Mouse (Mus musculus): ENCODE data around the gene Mplkip. TPM values are rescaled to one million over a fixed set of nuclear protein-coding genes. Genes with fewer than 3 reads are reported as not detected.

Gene Mplkip
- polyA plus RNA-seq, 1 experiment, result 71.8 TPM

GRCm38 (mm10) chr13:17693816-17694215, 1.2 kb upstream of the Mplkip start:
- H3K4me1 ChIP-seq (ENCODE audit: control insufficient read depth, insufficient read depth, low read length), result peaks cover 4% of the 10 kb centered on the region
- peaks cover 4% of the 10 kb centered on the region for H3K36me3 ChIP-seq (ENCODE audit: control insufficient read depth, insufficient read depth, low read length, poor library complexity, severe bottlenecking)
- no peak overlapping the region; the same call in 1 of the 2 replicates for H3K4me3 ChIP-seq (ENCODE audit: low read depth, low read length)
- TF ChIP-seq EP300 (IDR thresholded peaks at IDR 0.05; ENCODE audit: insufficient read depth, low read depth, low read length) (no peak), CTCF (IDR thresholded peaks at IDR 0.05; ENCODE audit: low read depth, low read length) (no peak), POLR2A (IDR thresholded peaks at IDR 0.05; ENCODE audit: insufficient read depth, low read length) (no peak)
- no peaks in the 10 kb centered on the region for H3K27me3 ChIP-seq (ENCODE audit: control insufficient read depth, insufficient read depth, low read length, poor library complexity, severe bottlenecking)
- H3K9me3 ChIP-seq (replicated peaks; ENCODE audit: control insufficient read depth, insufficient read depth, low read length, poor library complexity, severe bottlenecking), result no peaks in the 10 kb centered on the region
- peak overlapping the region; percentile 98 for H3K9ac ChIP-seq (ENCODE audit: low read depth, poor library complexity, severe bottlenecking)
- H3K27ac ChIP-seq (ENCODE audit: insufficient read depth, low read length), result no peak overlapping the region

GRCm38 (mm10) chr13:17694414-17694813, 578 bp upstream of the Mplkip start:
- Histone ChIP-seq H3K27ac (ENCODE audit: insufficient read depth, low read length) (peak overlapping the region; percentile 85), H3K36me3 (ENCODE audit: control insufficient read depth, insufficient read depth, low read length, poor library complexity, severe bottlenecking) (peaks cover 4% of the 10 kb centered on the region), H3K27me3 (ENCODE audit: control insufficient read depth, insufficient read depth, low read length, poor library complexity, severe bottlenecking) (no peaks in the 10 kb centered on the region), H3K4me1 (ENCODE audit: control insufficient read depth, insufficient read depth, low read length) (peaks cover 4% of the 10 kb centered on the region), H3K9me3 (replicated peaks; ENCODE audit: control insufficient read depth, insufficient read depth, low read length, poor library complexity, severe bottlenecking) (no peaks in the 10 kb centered on the region), H3K9ac (ENCODE audit: low read depth, poor library complexity, severe bottlenecking) (peak overlapping the region; percentile 98), H3K4me3 (ENCODE audit: low read depth, low read length) (peak overlapping the region; percentile 92)
- TF ChIP-seq POLR2A (IDR thresholded peaks at IDR 0.05; ENCODE audit: insufficient read depth, low read length) (peak; percentile 29), CTCF (IDR thresholded peaks at IDR 0.05; ENCODE audit: low read depth, low read length) (no peak)

- Histone ChIP-seq H3K9me3 (replicated peaks; ENCODE audit: control insufficient read depth, insufficient read depth, low read length, poor library complexity, severe bottlenecking) (no peaks in the 10 kb centered on the region), H3K27ac (ENCODE audit: insufficient read depth, low read length) (peak overlapping the region; percentile 77)
- no peak for TF ChIP-seq POLR2A (IDR thresholded peaks at IDR 0.05; ENCODE audit: insufficient read depth, low read length)
- no peak for TF ChIP-seq CTCF (IDR thresholded peaks at IDR 0.05; ENCODE audit: low read depth, low read length)
- TF ChIP-seq EP300 (IDR thresholded peaks at IDR 0.05; ENCODE audit: insufficient read depth, low read depth, low read length), result no peak
These were observed 1.0 kb downstream of the Mplkip start for GRCm38 (mm10) chr13:17695898-17696580.

GRCm38 (mm10) chr13:17700090-17700715, 5.2 kb downstream of the Mplkip start:
- no peak overlapping the region for H3K9ac ChIP-seq (ENCODE audit: low read depth, poor library complexity, severe bottlenecking)
- no peaks in the 10 kb centered on the region for H3K27me3 ChIP-seq (ENCODE audit: control insufficient read depth, insufficient read depth, low read length, poor library complexity, severe bottlenecking)
- H3K4me1 ChIP-seq (ENCODE audit: control insufficient read depth, insufficient read depth, low read length), result peaks cover 1% of the 10 kb centered on the region
- no peaks in the 10 kb centered on the region for H3K9me3 ChIP-seq (replicated peaks; ENCODE audit: control insufficient read depth, insufficient read depth, low read length, poor library complexity, severe bottlenecking)
- H3K27ac ChIP-seq (ENCODE audit: insufficient read depth, low read length), result no peak overlapping the region
- no peak overlapping the region for H3K4me3 ChIP-seq (ENCODE audit: low read depth, low read length)
- TF ChIP-seq CTCF (IDR thresholded peaks at IDR 0.05; ENCODE audit: low read depth, low read length) (no peak), POLR2A (IDR thresholded peaks at IDR 0.05; ENCODE audit: insufficient read depth, low read length) (no peak), EP300 (IDR thresholded peaks at IDR 0.05; ENCODE audit: insufficient read depth, low read depth, low read length) (0 out of 2 replicates have a peak, but pooled peaks have one; percentile 48)
- peaks cover 4% of the 10 kb centered on the region for H3K36me3 ChIP-seq (ENCODE audit: control insufficient read depth, insufficient read depth, low read length, poor library complexity, severe bottlenecking)

More at GRCm38 (mm10) chr13:17695898-17696580, 1.0 kb downstream of the Mplkip start:
- Histone ChIP-seq H3K36me3 (ENCODE audit: control insufficient read depth, insufficient read depth, low read length, poor library complexity, severe bottlenecking) (peaks cover 4% of the 10 kb centered on the region), H3K4me1 (ENCODE audit: control insufficient read depth, insufficient read depth, low read length) (peaks cover 4% of the 10 kb centered on the region), H3K4me3 (ENCODE audit: low read depth, low read length) (peak overlapping the region; percentile 94), H3K9ac (ENCODE audit: low read depth, poor library complexity, severe bottlenecking) (peak overlapping the region; percentile 93), H3K27me3 (ENCODE audit: control insufficient read depth, insufficient read depth, low read length, poor library complexity, severe bottlenecking) (no peaks in the 10 kb centered on the region)

GRCm38 (mm10) chr13:17701322-17701721, 6.3 kb downstream of the Mplkip start:
- H3K27me3 ChIP-seq (ENCODE audit: control insufficient read depth, insufficient read depth, low read length, poor library complexity, severe bottlenecking), result no peaks in the 10 kb centered on the region
- no peaks in the 10 kb centered on the region for H3K9me3 ChIP-seq (replicated peaks; ENCODE audit: control insufficient read depth, insufficient read depth, low read length, poor library complexity, severe bottlenecking)
- TF ChIP-seq POLR2A (IDR thresholded peaks at IDR 0.05; ENCODE audit: insufficient read depth, low read length) (no peak), EP300 (IDR thresholded peaks at IDR 0.05; ENCODE audit: insufficient read depth, low read depth, low read length) (no peak), CTCF (IDR thresholded peaks at IDR 0.05; ENCODE audit: low read depth, low read length) (no peak)
- H3K27ac ChIP-seq (ENCODE audit: insufficient read depth, low read length), result no peak overlapping the region
- H3K36me3 ChIP-seq (ENCODE audit: control insufficient read depth, insufficient read depth, low read length, poor library complexity, severe bottlenecking), result peaks cover 4% of the 10 kb centered on the region
- H3K4me1 ChIP-seq (ENCODE audit: control insufficient read depth, insufficient read depth, low read length), result peaks cover 1% of the 10 kb centered on the region
- no peak overlapping the region for H3K4me3 ChIP-seq (ENCODE audit: low read depth, low read length)
- H3K9ac ChIP-seq (ENCODE audit: low read depth, poor library complexity, severe bottlenecking), result no peak overlapping the region

GRCm38 (mm10) chr13:17702311-17702710, 7.3 kb downstream of the Mplkip start:
- Histone ChIP-seq H3K36me3 (ENCODE audit: control insufficient read depth, insufficient read depth, low read length, poor library complexity, severe bottlenecking) (peaks cover 4% of the 10 kb centered on the region), H3K9me3 (replicated peaks; ENCODE audit: control insufficient read depth, insufficient read depth, low read length, poor library complexity, severe bottlenecking) (no peaks in the 10 kb centered on the region), H3K27ac (ENCODE audit: insufficient read depth, low read length) (no peak overlapping the region), H3K4me1 (ENCODE audit: control insufficient read depth, insufficient read depth, low read length) (peaks cover 1% of the 10 kb centered on the region), H3K4me3 (ENCODE audit: low read depth, low read length) (no peak overlapping the region), H3K27me3 (ENCODE audit: control insufficient read depth, insufficient read depth, low read length, poor library complexity, severe bottlenecking) (no peaks in the 10 kb centered on the region), H3K9ac (ENCODE audit: low read depth, poor library complexity, severe bottlenecking) (no peak overlapping the region)
- TF ChIP-seq POLR2A (IDR thresholded peaks at IDR 0.05; ENCODE audit: insufficient read depth, low read length) (no peak), EP300 (IDR thresholded peaks at IDR 0.05; ENCODE audit: insufficient read depth, low read depth, low read length) (no peak), CTCF (IDR thresholded peaks at IDR 0.05; ENCODE audit: low read depth, low read length) (no peak)
